Mouse (Mus musculus) cerebellum, adult 2 months (tissue): Measurements from ENCODE around the gene Cpe.

Source experiments
- CTCF ChIP-seq: fragments of 200-500 bp; IDR thresholded peaks from 2 replicates; pipeline ENCODE4 v1.5.1; 2011; ENCODE audit warnings: low read depth, mild to moderate bottlenecking, control low read depth, low read length, moderate library complexity, borderline replicate concordance; ENCODE audit not compliant: insufficient read depth
- POLR2A ChIP-seq: fragments of 200-500 bp; IDR thresholded peaks from 2 replicates; pipeline ENCODE4 v1.6.1; 2011; ENCODE audit warnings: low read length, control low read depth, borderline replicate concordance; ENCODE audit not compliant: insufficient read depth

DNA sequence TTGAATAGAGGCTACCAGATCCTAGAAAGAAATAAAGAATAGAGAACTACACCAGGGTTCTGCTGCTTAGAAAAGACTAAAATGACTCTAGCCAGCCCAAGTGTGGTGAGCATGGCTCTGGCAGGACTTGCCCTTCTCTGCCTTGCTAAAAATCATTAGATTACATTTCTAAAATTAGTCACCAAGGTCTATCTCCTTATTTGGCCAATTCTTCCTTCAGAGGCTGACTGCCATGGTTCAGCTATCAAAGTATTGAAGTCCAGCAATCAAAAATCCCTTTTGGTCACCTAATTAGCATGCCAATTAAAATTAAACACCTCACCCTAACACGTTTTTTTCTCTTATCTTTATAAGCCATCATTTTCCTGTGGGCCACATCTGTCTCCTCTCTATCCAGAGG is 18.7 kb upstream of the Cpe start:
- no peak for TF ChIP-seq POLR2A
- no peak for TF ChIP-seq CTCF
